Mouse (Mus musculus): ENCODE measurements around the gene Ttc23.

DNA sequence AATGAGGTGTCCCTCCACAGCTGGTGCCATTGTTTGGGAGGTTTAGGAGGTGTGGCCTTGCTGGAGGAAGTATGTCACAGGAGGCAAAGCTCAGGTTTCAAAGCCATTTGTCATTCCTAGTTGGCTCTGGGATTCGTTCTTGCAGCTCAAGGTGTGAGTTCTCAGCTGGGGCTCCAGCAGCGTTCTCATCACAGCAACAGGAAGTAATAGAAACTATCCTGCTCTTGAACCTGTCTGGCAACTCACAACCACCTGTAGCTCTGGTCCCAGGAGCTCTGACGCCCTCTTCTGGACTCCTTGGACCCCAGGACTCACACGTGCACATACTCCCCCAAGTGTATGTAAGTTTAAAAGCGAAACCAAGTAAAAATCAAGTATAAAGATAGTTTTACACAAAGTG, 17.5 kb upstream of the Ttc23 start:
- TF ChIP-seq POLR2A (IDR thresholded peaks at IDR 0.05; ENCODE audit: borderline replicate concordance, insufficient read depth, low read length) (no peak), CTCF (IDR thresholded peaks at IDR 0.05; ENCODE audit: borderline replicate concordance, insufficient read depth, low read depth, low read length) (no peak)
